Mouse (Mus musculus): Measurements from ENCODE around the gene Hbb-bs.
"Not testable (repeated sequence)": the region's sequence is repeated elsewhere in the genome, so short reads cannot be mapped to it uniquely, and the experiment has no call there.

The Hbb-bs gene

GRCm38 (mm10) chr7:103827808-103828207 lies at the start of gene Hbb-bs:
Gene Hbb-bs (minus strand): TSS chr7:103828096.
- no peak for DNase-seq

DNA sequence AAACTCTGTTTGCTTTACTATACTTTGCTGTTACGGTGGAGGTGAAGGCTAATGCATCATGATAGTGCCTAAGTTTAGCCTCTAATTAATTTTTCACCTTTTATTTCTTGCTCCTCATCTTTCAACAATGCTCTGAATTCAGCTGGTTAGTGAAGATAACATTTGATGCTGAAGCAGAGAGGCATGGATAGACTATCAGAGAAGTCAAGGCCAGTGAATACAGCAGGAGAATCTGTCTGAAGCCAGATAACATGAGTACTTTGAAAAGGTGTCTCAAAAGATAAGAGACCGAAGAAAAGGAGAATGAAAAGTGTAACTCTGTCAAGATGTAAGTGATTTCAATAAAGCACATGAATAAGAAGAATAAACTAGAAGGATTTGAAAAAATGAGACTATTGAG lies 49.2 kb upstream of the Hbb-bs start:
- DNase-seq, result no peak

DNA sequence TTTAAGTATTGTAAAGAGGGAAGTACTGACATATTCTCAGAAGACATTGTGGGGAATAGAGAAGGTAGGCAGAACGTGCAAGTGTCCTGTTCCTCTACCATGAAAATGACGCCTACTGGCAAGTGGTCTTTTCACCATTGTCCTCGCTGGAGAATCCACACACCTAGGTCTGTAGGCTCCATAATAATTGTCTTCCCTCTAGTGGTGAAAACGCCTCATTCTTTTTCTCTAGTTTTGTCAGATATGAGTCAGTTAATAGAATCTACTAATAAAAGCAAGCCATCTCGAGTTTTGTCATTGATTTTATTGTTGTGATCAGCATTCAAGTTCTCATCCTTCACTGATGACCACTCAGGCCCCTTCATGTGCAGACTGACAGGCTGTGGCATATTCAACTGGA lies 46.6 kb upstream of the Hbb-bs start:
- DNase-seq, result no peak

DNA sequence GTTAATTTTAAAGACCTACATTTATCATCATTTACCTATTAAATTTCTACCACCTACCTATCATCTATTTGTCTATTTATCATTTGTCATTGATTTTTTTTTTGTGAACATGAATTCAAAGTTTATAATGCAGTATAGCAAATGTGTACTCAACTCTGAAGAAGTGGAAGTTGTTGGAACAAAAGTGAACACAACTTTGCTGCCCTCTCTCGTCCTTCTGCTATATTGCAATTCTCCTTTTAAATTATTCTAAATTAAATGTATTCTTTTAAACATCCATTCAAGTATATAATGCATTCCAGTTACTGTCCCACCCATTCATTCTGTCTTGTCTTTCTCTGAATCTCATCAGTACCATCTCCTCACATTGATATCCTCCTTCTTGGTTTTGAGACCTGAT lies 45.2 kb upstream of the Hbb-bs start:
- DNase-seq, result no peak

- DNase-seq, result no peak
These were observed 42.8 kb upstream of the Hbb-bs start for GRCm38 (mm10) chr7:103870667-103871066.

DNA sequence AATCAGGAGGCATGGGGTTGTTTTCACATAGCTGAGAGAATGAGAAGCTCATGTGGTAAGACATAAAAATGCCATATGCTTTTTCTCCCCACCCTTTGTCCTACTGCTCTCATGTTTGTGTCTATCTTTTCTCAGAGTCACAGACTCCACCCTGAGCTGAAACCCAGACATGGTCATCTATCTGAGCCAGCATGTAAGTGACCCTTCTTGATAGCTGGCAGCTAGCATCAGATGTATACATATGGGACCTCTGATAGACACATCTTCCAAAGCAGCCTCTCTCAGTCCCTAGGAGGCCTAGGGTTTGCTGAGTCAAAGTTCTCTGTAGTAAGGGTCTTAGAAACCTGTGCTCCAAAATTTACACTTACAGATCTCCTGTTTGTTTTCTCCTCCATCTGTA lies 37.8 kb upstream of the Hbb-bs start:
- DNase-seq, result no peak

GRCm38 (mm10) chr7:103861531-103861930 lies 33.6 kb upstream of the Hbb-bs start:
- no peak for DNase-seq

GRCm38 (mm10) chr7:103860855-103861254 lies 33.0 kb upstream of the Hbb-bs start:
- DNase-seq, result no peak

DNA sequence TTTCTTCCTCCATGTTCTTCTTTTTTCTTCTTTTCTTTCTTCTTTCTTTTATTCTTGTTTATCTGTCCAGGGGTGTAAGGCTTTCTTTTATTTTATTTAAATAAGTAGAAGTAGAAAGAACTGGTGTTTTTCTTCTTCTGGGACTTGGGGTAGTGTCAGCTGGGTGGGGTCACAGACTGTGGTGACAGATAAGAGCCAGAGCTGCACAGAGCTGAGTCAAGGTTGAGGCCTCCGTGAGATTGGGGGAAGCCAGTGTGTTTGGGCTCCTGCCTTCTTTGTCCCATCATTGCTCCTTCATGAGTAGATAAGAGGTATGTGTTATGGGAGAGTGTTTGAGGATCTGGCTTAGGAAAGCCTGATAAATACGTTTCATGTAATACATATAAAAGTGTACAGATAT lies 31.2 kb upstream of the Hbb-bs start:
- no peak for DNase-seq

DNA sequence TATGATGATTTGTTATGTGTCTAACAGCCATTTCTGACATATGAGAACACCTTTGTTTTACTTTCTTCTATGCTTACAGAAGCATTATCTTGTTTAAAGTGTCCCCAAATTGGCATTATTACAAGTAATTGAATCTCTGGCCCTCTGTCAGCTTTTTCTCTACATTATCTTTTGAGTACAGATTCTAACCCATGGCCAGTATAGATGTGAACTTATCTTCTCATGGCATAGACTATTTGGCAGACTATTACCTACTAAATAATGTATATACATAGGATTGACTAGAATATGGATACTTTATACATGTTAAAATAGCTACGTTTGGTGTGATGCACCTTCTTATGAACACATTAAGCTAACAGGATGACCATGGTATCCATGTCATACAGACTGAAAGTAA lies 26.8 kb upstream of the Hbb-bs start:
- no peak for DNase-seq

GRCm38 (mm10) chr7:103853090-103853489 lies 25.2 kb upstream of the Hbb-bs start, which contains the start of gene Hbb-y:
Gene Hbb-y (minus strand): TSS chr7:103853216.
- DNase-seq, result no peak

DNA sequence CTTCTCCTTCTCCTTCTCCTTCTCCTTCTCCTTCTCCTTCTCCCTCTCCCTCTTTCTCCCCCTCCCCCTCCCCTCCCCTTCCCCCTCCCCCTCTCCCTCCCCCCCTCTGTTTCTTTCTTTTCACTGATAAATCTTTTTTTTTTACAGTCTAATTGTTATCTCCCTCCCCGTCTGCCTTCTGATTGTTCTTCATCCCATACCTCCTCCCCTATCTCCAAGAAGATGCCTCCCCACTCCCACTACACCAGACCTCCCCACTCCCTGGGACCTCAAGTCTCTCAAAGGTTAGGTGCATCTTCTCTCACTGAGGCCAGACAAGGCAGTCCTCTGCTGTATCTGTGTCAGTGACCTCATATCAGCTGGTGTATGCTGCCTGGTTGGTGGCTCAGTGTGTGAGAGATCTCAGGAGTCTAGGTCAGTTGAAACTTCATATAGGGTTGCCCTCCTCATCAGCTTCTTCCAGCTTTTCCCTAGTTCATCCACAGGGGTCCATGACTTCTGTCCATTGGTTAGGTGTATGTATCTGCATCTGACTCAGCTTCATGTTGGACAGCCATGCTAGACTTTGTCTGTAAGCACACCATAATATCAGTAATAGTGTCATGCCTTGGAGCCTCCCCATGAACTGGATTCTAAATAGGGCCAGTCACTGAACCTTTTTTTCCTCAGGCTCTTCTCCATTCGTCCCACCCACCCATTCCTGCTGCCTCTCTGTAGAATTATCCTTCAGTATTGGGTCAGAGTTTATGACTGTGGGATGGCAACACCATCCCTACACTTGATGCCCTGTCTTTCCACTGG lies 16.8 kb upstream of the Hbb-bs start:
- DNase-seq, result no peak

GRCm38 (mm10) chr7:103843034-103843433 lies 15.1 kb upstream of the Hbb-bs start, which contains the start of gene Hbb-bh1:
Gene Hbb-bh1 (minus strand): TSS chr7:103843164.
- no peak for DNase-seq

DNA sequence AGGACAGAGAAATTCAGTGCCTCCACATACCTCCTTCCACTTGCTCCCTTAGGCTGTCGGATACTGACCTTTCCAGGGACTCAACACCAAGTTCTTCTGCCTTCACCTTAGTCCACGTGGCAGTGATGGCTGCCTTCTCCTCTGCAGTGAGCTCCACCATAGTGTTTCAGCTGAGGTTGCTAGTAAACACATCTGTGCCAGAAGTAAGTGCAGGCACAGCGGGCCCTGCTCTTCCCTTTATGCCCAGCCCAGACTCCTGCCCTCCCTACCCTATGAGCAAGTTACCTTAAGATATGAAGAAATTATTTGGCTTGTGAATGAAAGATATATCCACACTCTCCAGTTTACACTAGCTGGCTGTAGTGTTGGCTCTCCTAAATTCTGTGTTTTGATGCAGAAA lies 12.4 kb upstream of the Hbb-bs start, which contains the start of gene Hbb-bh2:
Gene Hbb-bh2, minus strand, starts transcription at position 253 of the 400 bp plus-strand sequence.
- no peak for DNase-seq

GRCm38 (mm10) chr7:103827139-103827538 lies 757 bp downstream of the Hbb-bs start:
- not testable (repeated sequence) for DNase-seq

- no peak for DNase-seq
These were observed 1.5 kb downstream of the Hbb-bs start for GRCm38 (mm10) chr7:103826255-103826887.

DNA sequence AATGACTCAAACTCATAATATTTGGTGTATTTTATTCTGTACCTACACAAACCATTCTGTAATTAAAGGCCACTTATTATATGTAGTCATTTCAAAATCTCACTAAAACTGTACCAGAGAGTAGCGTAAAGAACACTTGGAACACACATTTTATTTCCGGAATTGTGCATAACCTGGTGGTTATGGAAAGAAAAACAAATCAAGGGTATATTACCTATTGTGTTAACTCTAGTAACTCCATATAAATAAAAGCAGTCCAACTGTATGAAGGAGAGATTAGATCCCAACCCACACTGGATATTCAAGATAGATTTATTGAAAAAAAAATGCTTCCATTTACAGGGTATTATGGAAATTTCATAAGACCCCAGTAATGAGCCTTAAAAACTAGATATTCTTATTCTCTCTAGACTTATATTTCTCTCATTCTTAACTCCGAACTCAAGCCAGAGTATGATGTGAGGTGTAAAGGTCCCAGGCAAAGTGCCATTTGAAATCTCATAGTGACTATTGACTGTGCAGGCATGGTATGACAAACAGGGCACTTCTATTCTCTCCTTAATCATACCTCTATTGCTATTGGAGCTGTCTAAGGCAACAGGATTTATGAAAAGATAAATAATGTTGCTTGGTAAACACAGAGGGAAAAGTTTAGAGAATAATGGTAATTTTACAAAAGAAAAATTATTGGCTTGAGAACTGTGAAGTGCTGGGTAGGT lies 2.2 kb downstream of the Hbb-bs start:
- DNase-seq, result no peak

DNA sequence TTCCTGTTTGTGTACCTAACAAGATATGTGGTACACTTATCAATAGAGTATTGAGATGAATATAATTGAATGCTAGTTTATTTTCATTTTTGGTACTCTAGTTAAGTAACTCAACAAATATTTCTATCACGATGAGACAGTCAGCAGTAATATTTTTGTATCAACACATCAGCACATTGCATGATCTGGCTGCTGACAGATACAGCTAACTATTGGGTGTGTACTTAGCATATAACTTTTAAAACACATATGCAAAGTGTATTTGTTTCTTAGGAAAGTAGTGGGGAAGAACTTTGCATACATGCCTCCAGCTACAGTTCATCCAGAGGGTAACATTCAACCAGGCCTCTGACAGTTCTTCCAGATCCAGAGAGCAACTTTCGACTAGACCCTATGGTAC lies 3.3 kb downstream of the Hbb-bs start:
- DNase-seq, result no peak

DNA sequence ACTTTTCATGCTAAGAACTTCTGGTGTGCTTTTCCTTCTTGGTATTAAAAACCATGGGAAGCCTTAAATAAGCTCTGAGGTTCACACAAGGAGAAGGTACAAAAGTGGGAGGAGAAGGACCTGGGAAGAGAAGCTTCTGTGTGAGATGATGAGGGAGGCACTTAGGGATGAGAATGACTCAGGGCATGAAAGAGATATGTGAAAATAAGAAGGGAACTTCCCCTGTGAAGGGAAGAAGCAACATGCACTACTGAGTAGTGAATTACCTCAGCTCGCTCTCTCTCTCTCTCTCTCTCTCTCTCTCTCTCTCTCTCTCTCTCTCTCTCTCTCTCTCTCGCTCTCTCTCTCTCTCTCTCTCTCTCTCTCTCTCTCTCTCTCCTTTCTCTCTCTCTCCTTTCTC lies 12.8 kb downstream of the Hbb-bs start:
- DNase-seq, result not testable (repeated sequence)

GRCm38 (mm10) chr7:103813766-103814165 lies 14.1 kb downstream of the Hbb-bs start, which contains the start of gene Hbb-bt:
Gene Hbb-bt (minus strand): TSS chr7:103813996.
- DNase-seq, result no peak

- DNase-seq, result not testable (repeated sequence)
These were observed 14.7 kb downstream of the Hbb-bs start for GRCm38 (mm10) chr7:103813152-103813551.

DNA sequence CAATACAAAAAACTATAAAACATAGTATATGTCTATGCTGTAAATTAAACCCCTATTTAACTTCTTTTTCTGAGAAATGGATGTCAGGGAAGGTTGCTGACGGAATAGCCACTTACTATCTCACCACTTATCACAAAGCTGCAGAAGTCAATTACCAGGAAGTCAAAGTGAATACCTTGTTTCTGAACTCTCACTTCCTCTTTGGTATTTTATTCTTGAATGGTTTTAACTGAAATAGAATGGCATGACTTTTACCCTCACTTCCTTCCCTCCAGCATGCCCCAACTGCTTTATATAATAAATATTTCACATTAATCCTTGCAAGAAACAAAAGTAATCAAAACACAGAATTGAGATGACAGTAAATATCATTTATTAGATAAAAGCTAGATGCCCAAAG lies 15.7 kb downstream of the Hbb-bs start:
- no peak for DNase-seq

- DNase-seq, result no peak
These were observed 16.6 kb downstream of the Hbb-bs start for GRCm38 (mm10) chr7:103811223-103811845.
